Mouse (Mus musculus): Measurements from ENCODE around the gene Rbbp8nl. TPM values are rescaled to one million over a fixed set of nuclear protein-coding genes. Genes with fewer than 3 reads are reported as not detected.

Rbbp8nl gene
- polyA plus RNA-seq, 1 experiment from 2014 or later: 0.35 TPM

DNA sequence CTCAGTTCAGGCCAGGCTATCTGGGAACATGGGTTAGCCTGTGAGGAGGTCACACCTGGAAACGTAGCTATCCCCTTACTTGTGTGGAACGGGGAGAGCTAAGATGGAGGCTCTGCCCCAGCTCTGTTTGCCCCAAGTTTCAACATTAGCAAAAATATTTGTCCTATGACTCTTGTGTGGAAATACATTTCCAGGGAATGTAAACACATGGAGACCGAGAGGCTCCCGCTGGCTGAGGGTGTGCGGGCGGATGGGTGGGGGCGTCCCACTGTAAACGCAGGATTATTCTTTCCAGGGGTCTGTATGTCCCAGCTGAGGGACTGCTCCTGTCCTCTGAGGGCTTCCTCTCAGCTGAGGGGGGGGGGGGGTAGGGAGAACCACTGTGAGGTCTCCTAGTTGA, 55.3 kb downstream of the Rbbp8nl start:
- no peak overlapping the region for H3K4me3 ChIP-seq
- peaks cover 8% of the 10 kb centered on the region for H3K4me1 ChIP-seq
- no peak for ATAC-seq (ENCODE audit: low FRiP score)
- H3K36me3 ChIP-seq: no peaks in the 10 kb centered on the region
- 82% methylated on average over 8 of the region's 8 CpGs for WGBS
- no peak overlapping the region for H3K27ac ChIP-seq
- no peaks in the 10 kb centered on the region for H3K27me3 ChIP-seq
- no peaks in the 10 kb centered on the region for H3K9me3 ChIP-seq (replicated peaks)
- no peak overlapping the region for H3K4me2 ChIP-seq (replicated peaks)
- no peak overlapping the region for H3K9ac ChIP-seq

DNA sequence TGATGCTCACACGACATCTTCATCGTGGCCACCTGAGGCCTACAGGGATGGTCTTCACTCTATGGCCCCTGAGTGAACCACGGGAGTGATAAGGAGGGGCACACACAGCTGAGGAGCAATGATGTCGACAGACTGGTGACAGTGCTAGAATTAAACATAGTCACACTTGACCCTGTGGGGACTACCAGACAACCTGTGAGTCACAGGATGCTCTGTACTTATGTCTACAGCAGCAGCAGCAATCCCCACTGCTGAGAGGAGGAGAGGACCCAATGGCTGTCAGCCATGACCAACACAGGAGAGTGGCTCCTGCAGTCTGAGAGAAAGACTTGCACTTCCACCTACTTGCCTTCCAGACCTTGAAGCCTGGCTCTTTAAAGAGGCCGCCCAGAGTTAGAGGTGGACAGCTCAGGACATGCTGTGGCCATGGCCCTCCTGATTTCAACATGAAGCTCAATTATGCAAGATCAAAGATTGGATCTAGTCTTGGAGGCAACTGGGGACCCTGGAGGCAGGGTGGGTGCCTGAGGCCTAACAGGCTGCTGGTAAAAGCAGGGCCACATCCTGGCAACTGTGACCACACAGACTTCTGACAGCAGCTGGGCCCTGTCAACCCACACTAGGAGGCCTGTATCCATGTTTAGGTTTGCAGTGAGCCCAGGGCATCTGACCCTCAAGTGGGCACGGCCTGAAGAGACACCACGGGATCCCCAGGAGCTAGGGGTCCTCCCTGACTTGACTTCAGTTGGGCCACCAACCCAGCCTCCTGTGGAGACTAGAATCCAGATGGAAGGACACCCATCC, 56.4 kb downstream of the Rbbp8nl start:
- peaks cover 14% of the 10 kb centered on the region for H3K4me1 ChIP-seq
- H3K27ac ChIP-seq: no peak overlapping the region
- H3K4me3 ChIP-seq: no peak overlapping the region
- H3K27me3 ChIP-seq: 0 out of 2 replicates have a peak, but pooled peaks cover 2% of the 10 kb centered on the region
- no peak for ATAC-seq (ENCODE audit: low FRiP score)
- H3K9me3 ChIP-seq (replicated peaks): no peaks in the 10 kb centered on the region
- no peak overlapping the region for H3K4me2 ChIP-seq (replicated peaks)
- H3K36me3 ChIP-seq: no peaks in the 10 kb centered on the region
- no peak overlapping the region for H3K9ac ChIP-seq
- 88% methylated on average over 7 of the region's 7 CpGs for WGBS

DNA sequence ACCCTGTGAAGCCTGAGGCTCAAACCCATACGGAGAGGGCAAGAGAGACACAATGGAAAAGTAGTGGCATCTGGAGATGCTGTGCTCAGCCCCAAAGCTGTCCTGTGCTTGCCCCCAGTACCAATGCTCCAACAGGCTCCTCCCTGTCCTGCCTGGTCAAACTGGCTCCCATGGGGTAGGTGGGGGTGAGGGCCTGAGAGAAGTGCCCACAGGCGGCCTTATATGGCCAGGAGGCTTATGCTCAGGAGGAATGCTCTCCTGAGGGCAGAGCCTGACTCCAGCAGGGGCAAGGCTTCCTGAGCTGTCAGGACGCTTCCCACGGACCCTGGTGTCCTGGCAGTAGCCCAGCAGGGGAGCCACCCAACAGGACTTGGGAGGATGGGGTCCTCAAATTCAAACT, 59.2 kb downstream of the Rbbp8nl start:
- Histone ChIP-seq H3K27ac (no peak overlapping the region), H3K4me2 (replicated peaks) (no peak overlapping the region), H3K4me3 (no peak overlapping the region), H3K9ac (no peak overlapping the region), H3K27me3 (peaks cover 20% of the 10 kb centered on the region), H3K4me1 (peaks cover 40% of the 10 kb centered on the region), H3K9me3 (replicated peaks) (no peaks in the 10 kb centered on the region), H3K36me3 (no peaks in the 10 kb centered on the region)
- WGBS: 64% methylated on average over 4 of the region's 4 CpGs
- no peak for ATAC-seq (ENCODE audit: low FRiP score)

- no peak overlapping the region for H3K4me3 ChIP-seq
- H3K4me2 ChIP-seq (replicated peaks): no peak overlapping the region
- no peaks in the 10 kb centered on the region for H3K9me3 ChIP-seq (replicated peaks)
- H3K4me1 ChIP-seq: peaks cover 42% of the 10 kb centered on the region
- WGBS: 87% methylated on average over 3 of the region's 3 CpGs
- no peak overlapping the region for H3K9ac ChIP-seq
- H3K36me3 ChIP-seq: no peaks in the 10 kb centered on the region
- ATAC-seq (ENCODE audit: low FRiP score): no peak
- H3K27ac ChIP-seq: no peak overlapping the region
- peaks cover 33% of the 10 kb centered on the region for H3K27me3 ChIP-seq
These were observed 60.5 kb downstream of the Rbbp8nl start for GRCm38 (mm10) chr2:180229129-180229528.

DNA sequence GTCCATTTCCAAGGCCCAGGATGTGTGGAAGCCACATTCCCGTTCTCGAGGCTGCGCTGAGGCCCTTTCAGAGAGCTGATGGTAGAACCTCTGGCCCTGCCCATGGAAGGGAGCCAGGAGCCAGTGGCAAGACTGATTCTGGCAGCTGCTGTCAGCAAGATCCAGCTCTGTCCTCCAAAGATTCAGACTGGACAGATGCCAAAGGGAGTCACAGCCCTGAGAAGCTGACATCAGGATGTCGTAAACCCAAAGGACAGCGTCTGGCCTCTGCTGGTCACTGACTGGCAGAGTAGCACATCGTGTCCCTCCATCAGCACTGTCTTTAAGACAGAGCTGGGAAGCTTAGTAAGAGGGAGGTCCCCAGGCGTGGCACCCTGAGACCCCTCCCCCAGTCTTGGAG, 61.1 kb downstream of the Rbbp8nl start:
- ATAC-seq (ENCODE audit: low FRiP score): no peak; the same call in 1 of the 2 replicates
- Histone ChIP-seq H3K9me3 (replicated peaks) (no peaks in the 10 kb centered on the region), H3K4me2 (replicated peaks) (no peak overlapping the region), H3K4me3 (no peak overlapping the region), H3K36me3 (no peaks in the 10 kb centered on the region), H3K27me3 (peaks cover 39% of the 10 kb centered on the region), H3K4me1 (peaks cover 42% of the 10 kb centered on the region), H3K9ac (no peak overlapping the region), H3K27ac (no peak overlapping the region)
- WGBS: 69% methylated on average over 7 of the region's 7 CpGs

DNA sequence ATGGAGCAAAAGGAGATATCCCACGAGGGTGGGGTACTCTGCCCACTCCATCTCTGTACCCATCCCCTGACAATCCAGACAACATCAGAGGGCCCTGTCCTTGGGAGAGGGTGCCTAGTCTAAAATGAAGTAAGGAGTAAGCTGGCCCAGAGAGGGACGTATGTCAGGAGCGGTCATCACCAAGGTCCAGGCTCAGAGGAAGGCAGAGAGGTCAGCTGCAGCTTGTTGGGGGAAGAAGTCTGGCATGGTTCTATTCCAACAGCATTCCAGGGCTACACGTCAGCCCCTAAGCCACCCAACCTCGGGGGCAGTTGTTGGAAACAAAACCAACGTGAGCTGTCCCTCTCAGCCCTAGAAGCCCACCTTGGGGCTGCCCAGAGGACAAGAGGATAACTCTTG, 61.6 kb downstream of the Rbbp8nl start:
- Histone ChIP-seq H3K36me3 (no peaks in the 10 kb centered on the region), H3K9me3 (replicated peaks) (no peaks in the 10 kb centered on the region), H3K4me3 (no peak overlapping the region), H3K27ac (no peak overlapping the region), H3K4me1 (peaks cover 42% of the 10 kb centered on the region), H3K27me3 (peaks cover 44% of the 10 kb centered on the region), H3K9ac (no peak overlapping the region), H3K4me2 (replicated peaks) (no peak overlapping the region; the same call in 1 of the 2 replicates)
- ATAC-seq (ENCODE audit: low FRiP score): no peak; the same call in 1 of the 2 replicates
- WGBS: 51% methylated on average over 6 of the region's 6 CpGs

Small RNAs within 50 kb of the gene (microRNA-seq; reads per million reads assigned to microRNA genes)
- gene Mir3091: 1.1 reads per million

Other genes with a start within 250 kb of the Rbbp8nl start
- gene Psma7, start 247.4 kb downstream of the Rbbp8nl start, polyA plus RNA-seq (2016; fragmentation: Nextera tagmentation; extraction: Ambion mirVana): 630 and 656 TPM in 2 replicates
- gene Ss18l1, start 247.4 kb downstream of the Rbbp8nl start, polyA plus RNA-seq (2016; fragmentation: Nextera tagmentation; extraction: Ambion mirVana): 32.9 and 37.7 TPM in 2 replicates
- gene Mtg2, start 219.3 kb downstream of the Rbbp8nl start, polyA plus RNA-seq (2016; fragmentation: Nextera tagmentation; extraction: Ambion mirVana): 30.0 and 31.4 TPM in 2 replicates
- gene Hrh3, start 185.4 kb downstream of the Rbbp8nl start, polyA plus RNA-seq (2016; fragmentation: Nextera tagmentation; extraction: Ambion mirVana): 4.1 and 4.2 TPM in 2 replicates
- 52.2 and 53.8 TPM in 2 replicates for gene Osbpl2, start 170.6 kb downstream of the Rbbp8nl start, polyA plus RNA-seq (2016; fragmentation: Nextera tagmentation; extraction: Ambion mirVana)
- gene Adrm1, start 118.4 kb downstream of the Rbbp8nl start, polyA plus RNA-seq (2016; fragmentation: Nextera tagmentation; extraction: Ambion mirVana): 198 and 200 TPM in 2 replicates
- 5.8 and 8.7 TPM in 2 replicates for gene Lama5, start 64.0 kb downstream of the Rbbp8nl start, polyA plus RNA-seq (2016; fragmentation: Nextera tagmentation; extraction: Ambion mirVana)
- gene Rps21, start 32.5 kb downstream of the Rbbp8nl start, polyA plus RNA-seq (2016; fragmentation: Nextera tagmentation; extraction: Ambion mirVana): 393 and 423 TPM in 2 replicates
- 29.4 and 29.5 TPM in 2 replicates for gene Cables2, start 16.4 kb downstream of the Rbbp8nl start, polyA plus RNA-seq (2016; fragmentation: Nextera tagmentation; extraction: Ambion mirVana)
- 0.08 TPM in 1 of 2 replicates, not detected in the other for gene Gata5, start 44.8 kb upstream of the Rbbp8nl start, polyA plus RNA-seq (2016; fragmentation: Nextera tagmentation; extraction: Ambion mirVana)
- 3.2 and 3.4 TPM in 2 replicates for gene Slco4a1, start 166.4 kb upstream of the Rbbp8nl start, polyA plus RNA-seq (2016; fragmentation: Nextera tagmentation; extraction: Ambion mirVana)
- gene Ntsr1, start 210.1 kb upstream of the Rbbp8nl start, polyA plus RNA-seq (2016; fragmentation: Nextera tagmentation; extraction: Ambion mirVana): 0.40 and 0.43 TPM in 2 replicates